Mouse (Mus musculus): Measurements from ENCODE around the gene Trim80. TPM values are rescaled to one million over a fixed set of nuclear protein-coding genes. Genes with fewer than 3 reads are reported as not detected.

Gene Trim80
- not detected for polyA plus RNA-seq (2015; fragmentation: Illumina TruSeq; extraction: RNeasy Lipid Tissue Mini Kit (QIAGEN cat#74804); ENCODE audit: insufficient read depth, low read depth, low replicate concordance)

GRCm38 (mm10) chr11:115439906-115440595, at the start of gene Trim80:
Trim80 (plus strand) TSS chr11:115440545.

GRCm38 (mm10) chr11:115403338-115404124, 36.8 kb upstream of the Trim80 start, which contains the start of gene Mrpl58:
Mrpl58 (plus strand) TSS chr11:115403752.

GRCm38 (mm10) chr11:115419531-115420237, 20.7 kb upstream of the Trim80 start, which contains the start of the genes Atp5h and Kctd2:
Atp5h (minus strand) TSS chr11:115419962.
Kctd2 (plus strand) TSS chr11:115420128.

GRCm38 (mm10) chr11:115462243-115462891, 22.0 kb downstream of the Trim80 start, which contains the start of gene Slc16a5:
Slc16a5 (plus strand) TSS chr11:115462474.

GRCm38 (mm10) chr11:115475025-115475757, 34.8 kb downstream of the Trim80 start, which contains the start of gene Armc7:
Armc7 (plus strand) TSS chr11:115475667.

GRCm38 (mm10) chr11:115491356-115492083, 51.2 kb downstream of the Trim80 start, which contains the start of gene Nt5c:
Nt5c (minus strand) TSS chr11:115491862.

Other genes starting within 250 kb of the Trim80 start
- gene Grin2c, start 173.3 kb upstream of the Trim80 start, polyA plus RNA-seq (2015; fragmentation: Illumina TruSeq; extraction: RNeasy Lipid Tissue Mini Kit (QIAGEN cat#74804); ENCODE audit: insufficient read depth, low read depth, low replicate concordance): 0.48 TPM
- gene Fdxr, start 163.5 kb upstream of the Trim80 start, polyA plus RNA-seq (2015; fragmentation: Illumina TruSeq; extraction: RNeasy Lipid Tissue Mini Kit (QIAGEN cat#74804); ENCODE audit: insufficient read depth, low read depth, low replicate concordance): 10.5 TPM
- gene Fads6, start 142.9 kb upstream of the Trim80 start, polyA plus RNA-seq (2015; fragmentation: Illumina TruSeq; extraction: RNeasy Lipid Tissue Mini Kit (QIAGEN cat#74804); ENCODE audit: insufficient read depth, low read depth, low replicate concordance): 3.3 TPM
- not detected for gene Otop2, start 133.4 kb upstream of the Trim80 start, polyA plus RNA-seq (2015; fragmentation: Illumina TruSeq; extraction: RNeasy Lipid Tissue Mini Kit (QIAGEN cat#74804); ENCODE audit: insufficient read depth, low read depth, low replicate concordance)
- gene Ush1g, start 118.5 kb upstream of the Trim80 start, polyA plus RNA-seq (2015; fragmentation: Illumina TruSeq; extraction: RNeasy Lipid Tissue Mini Kit (QIAGEN cat#74804); ENCODE audit: insufficient read depth, low read depth, low replicate concordance): not detected
- gene Otop3, start 105.8 kb upstream of the Trim80 start, polyA plus RNA-seq (2015; fragmentation: Illumina TruSeq; extraction: RNeasy Lipid Tissue Mini Kit (QIAGEN cat#74804); ENCODE audit: insufficient read depth, low read depth, low replicate concordance): not detected
- gene Hid1, start 72.8 kb upstream of the Trim80 start, polyA plus RNA-seq (2015; fragmentation: Illumina TruSeq; extraction: RNeasy Lipid Tissue Mini Kit (QIAGEN cat#74804); ENCODE audit: insufficient read depth, low read depth, low replicate concordance): 44.2 TPM
- 2.5 TPM for gene Cdr2l, start 58.6 kb upstream of the Trim80 start, polyA plus RNA-seq (2015; fragmentation: Illumina TruSeq; extraction: RNeasy Lipid Tissue Mini Kit (QIAGEN cat#74804); ENCODE audit: insufficient read depth, low read depth, low replicate concordance)
- 26.4 TPM for gene Mrpl58, start 36.8 kb upstream of the Trim80 start, polyA plus RNA-seq (2015; fragmentation: Illumina TruSeq; extraction: RNeasy Lipid Tissue Mini Kit (QIAGEN cat#74804); ENCODE audit: insufficient read depth, low read depth, low replicate concordance)
- 161 TPM for gene Atp5h, start 20.6 kb upstream of the Trim80 start, polyA plus RNA-seq (2015; fragmentation: Illumina TruSeq; extraction: RNeasy Lipid Tissue Mini Kit (QIAGEN cat#74804); ENCODE audit: insufficient read depth, low read depth, low replicate concordance)
- 19.3 TPM for gene Kctd2, start 20.4 kb upstream of the Trim80 start, polyA plus RNA-seq (2015; fragmentation: Illumina TruSeq; extraction: RNeasy Lipid Tissue Mini Kit (QIAGEN cat#74804); ENCODE audit: insufficient read depth, low read depth, low replicate concordance)
- 2.6 TPM for gene Slc16a5, start 21.9 kb downstream of the Trim80 start, polyA plus RNA-seq (2015; fragmentation: Illumina TruSeq; extraction: RNeasy Lipid Tissue Mini Kit (QIAGEN cat#74804); ENCODE audit: insufficient read depth, low read depth, low replicate concordance)
- gene Armc7, start 35.1 kb downstream of the Trim80 start, polyA plus RNA-seq (2015; fragmentation: Illumina TruSeq; extraction: RNeasy Lipid Tissue Mini Kit (QIAGEN cat#74804); ENCODE audit: insufficient read depth, low read depth, low replicate concordance): 1.3 TPM
- 14.2 TPM for gene Nt5c, start 51.3 kb downstream of the Trim80 start, polyA plus RNA-seq (2015; fragmentation: Illumina TruSeq; extraction: RNeasy Lipid Tissue Mini Kit (QIAGEN cat#74804); ENCODE audit: insufficient read depth, low read depth, low replicate concordance)
- gene Jpt1, start 73.8 kb downstream of the Trim80 start, polyA plus RNA-seq (2015; fragmentation: Illumina TruSeq; extraction: RNeasy Lipid Tissue Mini Kit (QIAGEN cat#74804); ENCODE audit: insufficient read depth, low read depth, low replicate concordance): 22.4 TPM
- 54.9 TPM for gene Sumo2, start 95.7 kb downstream of the Trim80 start, polyA plus RNA-seq (2015; fragmentation: Illumina TruSeq; extraction: RNeasy Lipid Tissue Mini Kit (QIAGEN cat#74804); ENCODE audit: insufficient read depth, low read depth, low replicate concordance)
- 28.3 TPM for gene Nup85, start 123.9 kb downstream of the Trim80 start, polyA plus RNA-seq (2015; fragmentation: Illumina TruSeq; extraction: RNeasy Lipid Tissue Mini Kit (QIAGEN cat#74804); ENCODE audit: insufficient read depth, low read depth, low replicate concordance)
- gene Mrps7, start 163.4 kb downstream of the Trim80 start, polyA plus RNA-seq (2015; fragmentation: Illumina TruSeq; extraction: RNeasy Lipid Tissue Mini Kit (QIAGEN cat#74804); ENCODE audit: insufficient read depth, low read depth, low replicate concordance): 16.0 TPM
- 10.9 TPM for gene Gga3, start 163.5 kb downstream of the Trim80 start, polyA plus RNA-seq (2015; fragmentation: Illumina TruSeq; extraction: RNeasy Lipid Tissue Mini Kit (QIAGEN cat#74804); ENCODE audit: insufficient read depth, low read depth, low replicate concordance)
- 27.7 TPM for gene Mif4gd, start 172.4 kb downstream of the Trim80 start, polyA plus RNA-seq (2015; fragmentation: Illumina TruSeq; extraction: RNeasy Lipid Tissue Mini Kit (QIAGEN cat#74804); ENCODE audit: insufficient read depth, low read depth, low replicate concordance)
- gene Slc25a19, start 187.8 kb downstream of the Trim80 start, polyA plus RNA-seq (2015; fragmentation: Illumina TruSeq; extraction: RNeasy Lipid Tissue Mini Kit (QIAGEN cat#74804); ENCODE audit: insufficient read depth, low read depth, low replicate concordance): 8.3 TPM

All from pancreas, adult 10 weeks (tissue).